Comparison of ENCODE assay signal across 8 mouse cellular contexts in the genomic region with DNA sequence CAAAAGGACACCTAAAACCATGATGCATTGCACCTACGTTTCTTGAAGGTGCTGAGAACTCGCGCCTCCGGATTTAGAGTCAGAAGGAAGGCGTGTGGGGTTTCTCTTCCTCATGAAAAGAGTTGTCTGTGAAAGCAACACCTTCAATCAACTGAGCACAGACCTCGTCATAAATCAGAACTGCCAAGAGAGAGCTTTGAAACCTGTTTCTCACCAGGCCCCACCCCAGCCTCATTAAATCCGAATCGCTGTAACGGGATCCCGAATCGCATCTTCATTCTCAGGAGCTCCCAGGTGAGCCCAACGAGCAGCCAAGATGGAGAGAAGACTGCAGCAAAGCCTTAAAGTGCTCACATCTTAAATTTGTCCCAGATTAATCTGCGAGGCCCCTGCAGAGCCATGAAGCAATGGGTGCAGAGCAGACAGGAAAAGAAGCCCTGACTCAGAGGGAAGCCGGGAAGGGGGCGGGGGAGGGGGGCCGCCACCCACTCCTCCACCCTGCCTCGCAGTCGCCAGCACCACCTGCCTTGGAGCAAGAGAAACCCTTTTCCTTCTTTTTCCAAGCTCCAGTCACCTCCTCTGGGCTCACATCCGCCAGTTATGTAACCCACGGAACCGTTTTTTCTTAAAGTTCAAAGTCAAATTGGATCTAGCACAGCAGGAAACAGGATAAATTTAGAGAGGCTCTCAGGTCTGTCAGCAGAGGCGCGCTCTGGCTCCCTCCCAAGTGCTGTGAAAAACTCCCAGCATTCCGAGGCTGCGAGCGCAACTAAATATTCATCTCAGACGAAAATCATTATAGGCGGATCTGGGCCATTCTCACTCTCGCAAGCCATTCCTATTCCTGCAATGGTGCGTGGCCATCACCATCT. TPM values are rescaled to one million over a fixed set of nuclear protein-coding genes. Genes with fewer than 3 reads are reported as not detected.
DNase-seq lines count a peak whose midpoint lies in the region; ATAC-seq lines count a peak whose summit lies in the region.

No protein-coding gene starts in this region.

- peak; percentile 57; the same call in 1 of the 2 replicates for ATAC-seq in hindbrain, embryonic 14.5 days (ENCODE audit: low FRiP score)
- ATAC-seq in lung, embryonic 15.5 days (ENCODE audit: borderline replicate concordance, extremely low read depth, low FRiP score, low TSS enrichment) = peak; percentile 28; the same call in 1 of the 2 replicates
- ATAC-seq in monocyte, adult 5-6 weeks (replicated peaks; ENCODE audit: insufficient number of reproducible peaks, low FRiP score, low TSS enrichment, poor library complexity, severe bottlenecking) = no peak

- H3K9me3 ChIP-seq in hindbrain, embryonic 14.5 days (ENCODE audit: control insufficient read depth, low read length) = no peaks in the 10 kb centered on the region
- H3K9me3 ChIP-seq in lung, embryonic 15.5 days = no peaks in the 10 kb centered on the region

- peaks cover 12% of the 10 kb centered on the region for H3K4me1 ChIP-seq in hindbrain, embryonic 14.5 days (replicated peaks; ENCODE audit: control insufficient read depth, insufficient read depth, low read length)
- peaks cover 13% of the 10 kb centered on the region for H3K4me1 ChIP-seq in lung, embryonic 15.5 days

- H3K9ac ChIP-seq in hindbrain, embryonic 14.5 days = peak overlapping the region; percentile 1; the same call in 1 of the 2 replicates
- 0 out of 2 replicates have a peak overlapping the region, but pooled peaks have one; percentile 3 for H3K9ac ChIP-seq in lung, embryonic 15.5 days

- H3K4me2 ChIP-seq in hindbrain, embryonic 14.5 days (replicated peaks) = peak overlapping the region; percentile 62
- peak overlapping the region; percentile 57 for H3K4me2 ChIP-seq in lung, embryonic 15.5 days

- H3K4me3 ChIP-seq in hindbrain, embryonic 14.5 days (replicated peaks; ENCODE audit: low read length) = peak overlapping the region; percentile 23
- H3K4me3 ChIP-seq in lung, embryonic 15.5 days = peak overlapping the region; percentile 19

- DNase-seq in Muller cell, postnatal 12 days (ENCODE audit: inconsistent ontology term) = peak; percentile 75
- peak; percentile 77 to 78 for DNase-seq in cerebellum, postnatal 14 days
- peak; percentile 88 to 95 for DNase-seq in frontal cortex, postnatal 36 days (ENCODE audit: low spot score in 2 of 2)
- DNase-seq in hindbrain, embryonic 14.5 days (ENCODE audit: low spot score) = peak; percentile 71
- peak; percentile 73 to 76 for DNase-seq in layer of hippocampus, postnatal 14 days (ENCODE audit: low spot score in 2 of 2)
- peak; percentile 91 to 92 for DNase-seq in right cerebral cortex, adult 2 months (ENCODE audit: low spot score in 2 of 2)

- H3K36me3 ChIP-seq in hindbrain, embryonic 14.5 days (replicated peaks; ENCODE audit: control insufficient read depth, insufficient read depth) = no peaks in the 10 kb centered on the region
- H3K36me3 ChIP-seq in lung, embryonic 15.5 days = no peaks in the 10 kb centered on the region

- H3K27me3 ChIP-seq in hindbrain, embryonic 14.5 days (ENCODE audit: control insufficient read depth, insufficient read depth, low read length) = peaks cover 35% of the 10 kb centered on the region
- H3K27me3 ChIP-seq in lung, embryonic 15.5 days = peaks cover 60% of the 10 kb centered on the region

- H3K27ac ChIP-seq in hindbrain, embryonic 14.5 days = no peak overlapping the region
- no peak overlapping the region for H3K27ac ChIP-seq in lung, embryonic 15.5 days

- 3% methylated on average over 30 of the region's 30 CpGs for WGBS in hindbrain, embryonic 14.5 days
- 3% methylated on average over 30 of the region's 30 CpGs for WGBS in lung, embryonic 15.5 days

RNA-seq across cellular contexts. Expression of gene Nsun2, which starts 51.7 kb away (rescaled TPM):
- 73.3 and 86.6 TPM in 2 replicates for polyA plus RNA-seq in hindbrain, embryonic 14.5 days (2014; fragmentation: Nextera tagmentation; extraction: Ambion mirVana)
- total RNA-seq in layer of hippocampus, postnatal 14 days (2021) = 10 to 100 TPM; 72.2 to 75.5 TPM
- 112 and 113 TPM in 2 replicates for polyA plus RNA-seq in lung, embryonic 15.5 days (2015; fragmentation: Nextera tagmentation; extraction: Ambion mirVana)
- total RNA-seq in monocyte, adult 5-6 weeks (2017) = 73.1 to 84.0 TPM (median 80.0 TPM) in 3 replicates

RNA-seq across cellular contexts. Expression of gene Tent4a, which starts 52.5 kb away (rescaled TPM):
- polyA plus RNA-seq in hindbrain, embryonic 14.5 days (2014; fragmentation: Nextera tagmentation; extraction: Ambion mirVana) = 8.9 and 9.3 TPM in 2 replicates
- 10 to 100 TPM; 38.0 to 38.2 TPM for total RNA-seq in layer of hippocampus, postnatal 14 days (2021)
- polyA plus RNA-seq in lung, embryonic 15.5 days (2015; fragmentation: Nextera tagmentation; extraction: Ambion mirVana) = 5.3 and 5.7 TPM in 2 replicates
- 4.9 to 16.1 TPM (median 9.2 TPM) in 3 replicates for total RNA-seq in monocyte, adult 5-6 weeks (2017)
